Mouse (Mus musculus) thymus, adult 2 months (tissue): ENCODE measurements at regions not wholly inside any gene's neighbourhood (a gene's known extent, or its start where the extent isn't known, plus 50 kb on each side); places are given as distances from the start of the nearest gene placed in this dataset.

Experiments
- CTCF ChIP-seq: fragments of 200-500 bp; IDR thresholded peaks from 2 replicates; pipeline ENCODE4 v1.5.1; 2012; ENCODE audit warnings: mild to moderate bottlenecking, control low read depth, low read length, moderate library complexity, borderline replicate concordance; ENCODE audit not compliant: control insufficient read depth, poor library complexity, insufficient read depth; ENCODE audit errors: extremely low read depth
- POLR2A ChIP-seq: fragments of 200-500 bp; IDR thresholded peaks from 2 replicates; pipeline ENCODE4 v1.6.1; 2012; ENCODE audit warnings: mild to moderate bottlenecking, low read length, control low read depth, moderate library complexity; ENCODE audit not compliant: control insufficient read depth, poor library complexity, insufficient read depth; ENCODE audit errors: extremely low read depth

- TF ChIP-seq CTCF = no peak
- no peak for TF ChIP-seq POLR2A
Measured at GRCm38 (mm10) chr7:71475383-71475782, 124.1 kb upstream of the Gm10295 start.
